Mouse (Mus musculus): ENCODE data around the gene Gm49378. TPM values are rescaled to one million over a fixed set of nuclear protein-coding genes. Genes with fewer than 3 reads are reported as not detected.

Gene Gm49378
- polyA plus RNA-seq, 1 experiment, result 0.17 TPM

- peaks cover 2% of the 10 kb centered on the region for H3K36me3 ChIP-seq (ENCODE audit: control insufficient read depth, insufficient read depth)
- no peak overlapping the region for H3ac ChIP-seq (ENCODE audit: control insufficient read depth, insufficient read length)
- no peak overlapping the region for H3K4me2 ChIP-seq (ENCODE audit: low read depth)
- H3K27me3 ChIP-seq (ENCODE audit: control insufficient read depth, insufficient read depth, insufficient read length), result no peaks in the 10 kb centered on the region
- H3K4me3 ChIP-seq, result no peak overlapping the region
- no peaks in the 10 kb centered on the region for H3K79me2 ChIP-seq (ENCODE audit: control insufficient read depth, insufficient read depth)
- no peak for TF ChIP-seq CEBPB (IDR thresholded peaks at IDR 0.05; ENCODE audit: insufficient read depth, poor library complexity, severe bottlenecking)
- no peak for TF ChIP-seq MAX (IDR thresholded peaks at IDR 0.05; ENCODE audit: low read depth)
- no peak for TF ChIP-seq POLR2AphosphoS2 (IDR thresholded peaks at IDR 0.05; ENCODE audit: insufficient read length, low read depth)
- TF ChIP-seq POLR2A (IDR thresholded peaks at IDR 0.05; ENCODE audit: insufficient read length, low read depth), result no peak
- no peak for TF ChIP-seq USF1 (IDR thresholded peaks at IDR 0.05; ENCODE audit: low read depth)
- TF ChIP-seq REST (IDR thresholded peaks at IDR 0.05; ENCODE audit: insufficient read depth, insufficient read length), result no peak
- no peak for TF ChIP-seq MYOG (IDR thresholded peaks at IDR 0.05; ENCODE audit: control insufficient read depth in 1 of 3, insufficient read depth in 1 of 3, insufficient read length in 2 of 3, low read depth in 2 of 3)
- no peak for TF ChIP-seq MYOD1 (IDR thresholded peaks at IDR 0.05; ENCODE audit: control insufficient read depth in 1 of 3, insufficient read length in 2 of 3, low read depth in 2 of 3)
- no peak for TF ChIP-seq E2F4 (IDR thresholded peaks at IDR 0.05; ENCODE audit: insufficient read depth)
- no peak for TF ChIP-seq TCF12 (IDR thresholded peaks at IDR 0.05; ENCODE audit: insufficient read depth, poor library complexity, severe bottlenecking)
- no peak for TF ChIP-seq SRF (IDR thresholded peaks at IDR 0.05; ENCODE audit: control insufficient read depth, insufficient read length, low read depth)
- no peak for TF ChIP-seq TCF3 (IDR thresholded peaks at IDR 0.05; ENCODE audit: insufficient read length, low read depth)
Measured at GRCm38 (mm10) chr14:55614565-55615178, 23.0 kb downstream of the Gm49378 start.

GRCm38 (mm10) chr14:55613346-55613745 lies 24.3 kb downstream of the Gm49378 start:
- Histone ChIP-seq H3K27me3 (ENCODE audit: control insufficient read depth, insufficient read depth, insufficient read length) (no peaks in the 10 kb centered on the region), H3ac (ENCODE audit: control insufficient read depth, insufficient read length) (no peak overlapping the region), H3K4me2 (ENCODE audit: low read depth) (no peak overlapping the region), H3K79me2 (ENCODE audit: control insufficient read depth, insufficient read depth) (no peaks in the 10 kb centered on the region), H3K36me3 (ENCODE audit: control insufficient read depth, insufficient read depth) (peaks cover 4% of the 10 kb centered on the region), H3K4me3 (no peak overlapping the region)
- TF ChIP-seq TCF3 (IDR thresholded peaks at IDR 0.05; ENCODE audit: insufficient read length, low read depth) (no peak), MYOD1 (IDR thresholded peaks at IDR 0.05; ENCODE audit: control insufficient read depth in 1 of 3, insufficient read length in 2 of 3, low read depth in 2 of 3) (no peak), TCF12 (IDR thresholded peaks at IDR 0.05; ENCODE audit: insufficient read depth, poor library complexity, severe bottlenecking) (no peak), USF1 (IDR thresholded peaks at IDR 0.05; ENCODE audit: low read depth) (no peak), E2F4 (IDR thresholded peaks at IDR 0.05; ENCODE audit: insufficient read depth) (no peak), MAX (IDR thresholded peaks at IDR 0.05; ENCODE audit: low read depth) (no peak), SRF (IDR thresholded peaks at IDR 0.05; ENCODE audit: control insufficient read depth, insufficient read length, low read depth) (no peak), MYOG (IDR thresholded peaks at IDR 0.05; ENCODE audit: control insufficient read depth in 1 of 3, insufficient read depth in 1 of 3, insufficient read length in 2 of 3, low read depth in 2 of 3) (no peak), POLR2A (IDR thresholded peaks at IDR 0.05; ENCODE audit: insufficient read length, low read depth) (no peak), REST (IDR thresholded peaks at IDR 0.05; ENCODE audit: insufficient read depth, insufficient read length) (no peak), POLR2AphosphoS2 (IDR thresholded peaks at IDR 0.05; ENCODE audit: insufficient read length, low read depth) (no peak), CEBPB (IDR thresholded peaks at IDR 0.05; ENCODE audit: insufficient read depth, poor library complexity, severe bottlenecking) (no peak)

- peaks cover 17% of the 10 kb centered on the region for H3K36me3 ChIP-seq (ENCODE audit: control insufficient read depth, insufficient read depth)
Measured at GRCm38 (mm10) chr14:55608339-55608738, 29.4 kb downstream of the Gm49378 start.

GRCm38 (mm10) chr14:55605743-55606459 lies 31.8 kb downstream of the Gm49378 start:
- H3K4me2 ChIP-seq (ENCODE audit: low read depth), result no peak overlapping the region
- no peak overlapping the region for H3K4me3 ChIP-seq
- no peak overlapping the region for H3ac ChIP-seq (ENCODE audit: control insufficient read depth, insufficient read length)
- peaks cover 20% of the 10 kb centered on the region for H3K36me3 ChIP-seq (ENCODE audit: control insufficient read depth, insufficient read depth)
- no peaks in the 10 kb centered on the region for H3K27me3 ChIP-seq (ENCODE audit: control insufficient read depth, insufficient read depth, insufficient read length)
- TF ChIP-seq USF1 (IDR thresholded peaks at IDR 0.05; ENCODE audit: low read depth) (no peak), MAX (IDR thresholded peaks at IDR 0.05; ENCODE audit: low read depth) (no peak), SRF (IDR thresholded peaks at IDR 0.05; ENCODE audit: control insufficient read depth, insufficient read length, low read depth) (no peak), TCF3 (IDR thresholded peaks at IDR 0.05; ENCODE audit: insufficient read length, low read depth) (no peak), CEBPB (IDR thresholded peaks at IDR 0.05; ENCODE audit: insufficient read depth, poor library complexity, severe bottlenecking) (no peak), MYOD1 (IDR thresholded peaks at IDR 0.05; ENCODE audit: control insufficient read depth in 1 of 3, insufficient read length in 2 of 3, low read depth in 2 of 3) (no peak), E2F4 (IDR thresholded peaks at IDR 0.05; ENCODE audit: insufficient read depth) (no peak), POLR2AphosphoS2 (IDR thresholded peaks at IDR 0.05; ENCODE audit: insufficient read length, low read depth) (no peak), TCF12 (IDR thresholded peaks at IDR 0.05; ENCODE audit: insufficient read depth, poor library complexity, severe bottlenecking) (no peak), POLR2A (IDR thresholded peaks at IDR 0.05; ENCODE audit: insufficient read length, low read depth) (no peak), MYOG (IDR thresholded peaks at IDR 0.05; ENCODE audit: control insufficient read depth in 1 of 3, insufficient read depth in 1 of 3, insufficient read length in 2 of 3, low read depth in 2 of 3) (no peak), REST (IDR thresholded peaks at IDR 0.05; ENCODE audit: insufficient read depth, insufficient read length) (no peak)
- no peaks in the 10 kb centered on the region for H3K79me2 ChIP-seq (ENCODE audit: control insufficient read depth, insufficient read depth)

More at GRCm38 (mm10) chr14:55608339-55608738, 29.4 kb downstream of the Gm49378 start:
- no peaks in the 10 kb centered on the region for H3K79me2 ChIP-seq (ENCODE audit: control insufficient read depth, insufficient read depth)
- H3K4me3 ChIP-seq, result no peak overlapping the region
- H3K27me3 ChIP-seq (ENCODE audit: control insufficient read depth, insufficient read depth, insufficient read length), result no peaks in the 10 kb centered on the region
- H3K4me2 ChIP-seq (ENCODE audit: low read depth), result no peak overlapping the region
- TF ChIP-seq MYOD1 (IDR thresholded peaks at IDR 0.05; ENCODE audit: control insufficient read depth in 1 of 3, insufficient read length in 2 of 3, low read depth in 2 of 3) (no peak), TCF3 (IDR thresholded peaks at IDR 0.05; ENCODE audit: insufficient read length, low read depth) (no peak), MAX (IDR thresholded peaks at IDR 0.05; ENCODE audit: low read depth) (no peak)
- no peak overlapping the region for H3ac ChIP-seq (ENCODE audit: control insufficient read depth, insufficient read length)

Data from myocyte (in vitro differentiated cells).